Comparison of ENCODE assay signal across 23 mouse cellular contexts in the genomic region with DNA sequence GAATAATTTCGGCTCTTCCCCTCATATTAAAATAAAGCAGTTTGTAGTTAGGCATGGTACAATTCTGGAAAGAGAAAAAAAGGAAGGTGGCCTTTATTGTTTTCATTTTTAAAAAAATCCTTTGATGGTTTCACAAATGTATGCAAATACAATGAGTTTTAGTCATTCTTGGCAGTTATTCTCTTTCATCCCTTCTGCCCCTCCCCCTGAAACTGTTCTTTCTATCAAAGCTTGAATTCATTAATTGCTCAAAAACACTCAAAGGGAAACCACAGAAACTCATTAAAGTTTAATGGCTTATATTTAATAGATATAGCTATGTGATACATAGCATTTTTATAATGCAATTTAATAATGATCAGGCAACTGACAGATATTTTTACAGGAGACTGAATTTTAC. TPM values are rescaled to one million over a fixed set of nuclear protein-coding genes. Genes with fewer than 3 reads are reported as not detected.
DNase-seq lines count a peak whose midpoint lies in the region; ATAC-seq and TF ChIP-seq lines count a peak whose summit lies in the region.
"Had no signal": no experiment of that assay in that cellular context is flagged by ENCODE, and none has a peak within 500 bp of the region (broad histone marks: within the 10 kb centered on the region; RNA-seq: fewer than 3 reads in every experiment).

No protein-coding gene starts in this region.

- no peaks in the 10 kb centered on the region for H3K36me3 ChIP-seq in hindbrain, embryonic 14.5 days (replicated peaks; ENCODE audit: control insufficient read depth, insufficient read depth)
- H3K36me3 ChIP-seq in hindbrain, embryonic 12.5 days = no peaks in the 10 kb centered on the region
- H3K36me3 ChIP-seq in hindbrain, postnatal 0 days (ENCODE audit: insufficient read depth, low read length) = no peaks in the 10 kb centered on the region
- H3K36me3 ChIP-seq in heart, embryonic 11.5 days (ENCODE audit: control insufficient read depth, insufficient read depth, low read length) = no peaks in the 10 kb centered on the region
- H3K36me3 ChIP-seq: embryonic facial prominence, embryonic 10.5 days; kidney, embryonic 15.5 days; limb, embryonic 12.5 days had no signal

- H3K9ac ChIP-seq in hindbrain, embryonic 14.5 days = no peak overlapping the region
- no peak overlapping the region for H3K9ac ChIP-seq in hindbrain, embryonic 12.5 days
- no peak overlapping the region for H3K9ac ChIP-seq in hindbrain, postnatal 0 days (replicated peaks; ENCODE audit: low read length)
- no peak overlapping the region for H3K9ac ChIP-seq in heart, embryonic 11.5 days (ENCODE audit: low read depth, low read length)
- H3K9ac ChIP-seq: kidney, embryonic 15.5 days; limb, embryonic 12.5 days; liver, postnatal 0 days had no signal

- no peak for DNase-seq in hindbrain, embryonic 14.5 days (ENCODE audit: low spot score)
- peak; percentile 70 for DNase-seq in brain, embryonic 14.5 days (ENCODE audit: low read depth)
- peak; percentile 17 for DNase-seq in hindbrain, postnatal 0 days (ENCODE audit: low spot score)
- no peak for DNase-seq in left cerebral cortex, postnatal 25 days (ENCODE audit: low spot score in 2 of 2)
- no peak for DNase-seq in lung, postnatal 14 days
- DNase-seq: adrenal gland, adult 8-10 months; B cell, adult 2 months; cerebellum, adult 9-10 months; gastrocnemius, postnatal 25 days; heart, adult 2 months; kidney, adult 11 months; kidney, postnatal 36 days; layer of hippocampus, postnatal 36 days; liver, postnatal 0 days had no signal

- no peaks in the 10 kb centered on the region for H3K4me1 ChIP-seq in hindbrain, embryonic 14.5 days (replicated peaks; ENCODE audit: control insufficient read depth, insufficient read depth, low read length)
- H3K4me1 ChIP-seq in hindbrain, embryonic 12.5 days = peaks cover 10% of the 10 kb centered on the region
- H3K4me1 ChIP-seq in hindbrain, postnatal 0 days (ENCODE audit: insufficient read depth, low read length) = no peaks in the 10 kb centered on the region
- no peaks in the 10 kb centered on the region for H3K4me1 ChIP-seq in heart, embryonic 11.5 days (ENCODE audit: control insufficient read depth, insufficient read depth, low read length)
- H3K4me1 ChIP-seq: embryonic facial prominence, embryonic 10.5 days had no signal

- ATAC-seq in hindbrain, embryonic 14.5 days (ENCODE audit: low FRiP score) = no peak
- no peak for ATAC-seq in hindbrain, embryonic 12.5 days (ENCODE audit: low FRiP score)
- ATAC-seq in hindbrain, postnatal 0 days = no peak
- ATAC-seq in heart, embryonic 11.5 days (replicated peaks; ENCODE audit: insufficient number of reproducible peaks, low FRiP score, low TSS enrichment) = no peak
- ATAC-seq: activated CD4-positive, CD25-positive, alpha-beta regulatory T cell, adult 4 months; liver, postnatal 0 days; lung, postnatal 0 days had no signal

- WGBS in hindbrain, embryonic 14.5 days = 56% methylated on average over 1 of the region's 1 CpGs
- 76% methylated on average over 1 of the region's 1 CpGs for WGBS in hindbrain, embryonic 12.5 days
- WGBS in hindbrain, postnatal 0 days = 57% methylated on average over 1 of the region's 1 CpGs
- 87% methylated on average over 1 of the region's 1 CpGs for WGBS in heart, embryonic 11.5 days (ENCODE audit: insufficient replicate concordance)

- TF ChIP-seq POLR2A in brain, embryonic 14.5 days (IDR thresholded peaks at IDR 0.05; ENCODE audit: borderline replicate concordance, extremely low read depth, insufficient read depth, insufficient read length, poor library complexity, severe bottlenecking) = no peak

- H3K4me3 ChIP-seq in hindbrain, embryonic 14.5 days (replicated peaks; ENCODE audit: low read length) = no peak overlapping the region
- no peak overlapping the region for H3K4me3 ChIP-seq in hindbrain, embryonic 12.5 days
- H3K4me3 ChIP-seq in hindbrain, postnatal 0 days (ENCODE audit: low read length) = no peak overlapping the region
- no peak overlapping the region for H3K4me3 ChIP-seq in heart, embryonic 11.5 days (ENCODE audit: low read depth, low read length)
- H3K4me3 ChIP-seq: embryonic facial prominence, embryonic 10.5 days; heart, adult 2 months; kidney, embryonic 15.5 days; limb, embryonic 12.5 days had no signal

- no peak for TF ChIP-seq CTCF in brain, embryonic 14.5 days (IDR thresholded peaks at IDR 0.05; ENCODE audit: borderline replicate concordance, extremely low read depth, insufficient read depth, insufficient read length)
- no peak for TF ChIP-seq CTCF in hindbrain, postnatal 0 days (IDR thresholded peaks at IDR 0.05; ENCODE audit: low read depth)

- intact Hi-C loops in left cerebral cortex, postnatal 25 days (cut with DNase I) = no loop called here

- no peaks in the 10 kb centered on the region for H3K27me3 ChIP-seq in hindbrain, embryonic 14.5 days (ENCODE audit: control insufficient read depth, insufficient read depth, low read length)
- no peaks in the 10 kb centered on the region for H3K27me3 ChIP-seq in hindbrain, embryonic 12.5 days
- H3K27me3 ChIP-seq in hindbrain, postnatal 0 days (ENCODE audit: insufficient read depth, low read length) = no peaks in the 10 kb centered on the region
- no peaks in the 10 kb centered on the region for H3K27me3 ChIP-seq in heart, embryonic 11.5 days (ENCODE audit: control insufficient read depth, insufficient read depth, low read length)
- H3K27me3 ChIP-seq: kidney, embryonic 15.5 days; limb, embryonic 12.5 days had no signal

- no peaks in the 10 kb centered on the region for H3K9me3 ChIP-seq in hindbrain, embryonic 14.5 days (ENCODE audit: control insufficient read depth, low read length)
- H3K9me3 ChIP-seq in hindbrain, embryonic 12.5 days (replicated peaks) = no peaks in the 10 kb centered on the region
- H3K9me3 ChIP-seq in hindbrain, postnatal 0 days (ENCODE audit: low read length) = no peaks in the 10 kb centered on the region
- no peaks in the 10 kb centered on the region for H3K9me3 ChIP-seq in heart, embryonic 11.5 days (replicated peaks; ENCODE audit: control insufficient read depth, low read length)
- H3K9me3 ChIP-seq: embryonic facial prominence, embryonic 10.5 days; kidney, embryonic 15.5 days; limb, embryonic 12.5 days had no signal

- peak overlapping the region; percentile 67; the same call in 1 of the 2 replicates for H3K27ac ChIP-seq in hindbrain, embryonic 14.5 days
- H3K27ac ChIP-seq in hindbrain, embryonic 12.5 days = no peak overlapping the region
- H3K27ac ChIP-seq in hindbrain, postnatal 0 days = no peak overlapping the region
- H3K27ac ChIP-seq in heart, embryonic 11.5 days (ENCODE audit: low read depth, low read length) = no peak overlapping the region
- H3K27ac ChIP-seq: embryonic facial prominence, embryonic 10.5 days; heart, adult 2 months; kidney, embryonic 15.5 days; limb, embryonic 12.5 days had no signal

- H3K4me2 ChIP-seq in hindbrain, embryonic 14.5 days (replicated peaks) = no peak overlapping the region
- no peak overlapping the region for H3K4me2 ChIP-seq in hindbrain, embryonic 12.5 days (replicated peaks)
- no peak overlapping the region for H3K4me2 ChIP-seq in hindbrain, postnatal 0 days (ENCODE audit: low read depth, low read length)
- H3K4me2 ChIP-seq in heart, embryonic 11.5 days = no peak overlapping the region
- H3K4me2 ChIP-seq: kidney, embryonic 15.5 days; limb, embryonic 12.5 days; liver, embryonic 11.5 days had no signal

RNA-seq across cellular contexts. Expression of gene Hpgds, which starts 6.5 kb away (rescaled TPM):
- polyA plus RNA-seq in hindbrain, embryonic 14.5 days (2014; fragmentation: Nextera tagmentation; extraction: Ambion mirVana) = 3.7 and 5.0 TPM in 2 replicates
- polyA plus RNA-seq in hindbrain, embryonic 12.5 days (2016; fragmentation: Nextera tagmentation; extraction: Ambion mirVana) = 10.8 and 12.3 TPM in 2 replicates
- polyA plus RNA-seq in brain, embryonic 14.5 days (2012; rRNA removed) = 2.1 and 3.6 TPM in 2 replicates
- total RNA-seq in hindbrain, postnatal 0 days (2014; rRNA removed) = 1.9 and 2.7 TPM in 2 replicates
- polyA plus RNA-seq in hindbrain, postnatal 0 days (2015; fragmentation: Nextera tagmentation; extraction: Ambion mirVana) = 4.3 and 5.3 TPM in 2 replicates
- polyA plus RNA-seq in heart, embryonic 11.5 days (2014; fragmentation: Nextera tagmentation; extraction: Ambion mirVana) = 1.1 and 1.3 TPM in 2 replicates
- 1 to 10 TPM; 3.6 to 3.9 TPM for total RNA-seq in left cerebral cortex, postnatal 25 days (2021)
- total RNA-seq: MEL had no signal

Comparison
In these comparisons a context has a peak if more than half of its experiments do, and no peak if none do; other contexts are left out.
1. DNase-seq: peak in brain, embryonic 14.5 days (single experiment) and hindbrain, postnatal 0 days (single experiment); none in hindbrain, embryonic 14.5 days (single experiment), left cerebral cortex, postnatal 25 days (0 of 2) and lung, postnatal 14 days (single experiment).